Mouse (Mus musculus): Measurements from ENCODE around the gene Ugt1a10.
"Not testable (repeated sequence)": the region's sequence is repeated elsewhere in the genome, so short reads cannot be mapped to it uniquely, and the experiment has no call there.

The Ugt1a10 gene

GRCm38 (mm10) chr1:88098546-88098945 lies 43.4 kb downstream of the Ugt1a10 start:
- DNase-seq = peak; percentile 83

- peak; percentile 64 for DNase-seq
Measured at GRCm38 (mm10) chr1:88099691-88100090, 44.5 kb downstream of the Ugt1a10 start.

GRCm38 (mm10) chr1:88103019-88103418 lies 47.8 kb downstream of the Ugt1a10 start, which contains the start of gene Ugt1a6b:
Gene Ugt1a6b (plus strand): TSS chr1:88103252.
- not testable (repeated sequence) for DNase-seq

GRCm38 (mm10) chr1:88103697-88104468 lies 48.7 kb downstream of the Ugt1a10 start:
- DNase-seq = peak; percentile 84

GRCm38 (mm10) chr1:88104667-88105430 lies 49.7 kb downstream of the Ugt1a10 start:
- peak; percentile 73 for DNase-seq

- DNase-seq = peak; percentile 64
Measured at GRCm38 (mm10) chr1:88105656-88106055, 50.5 kb downstream of the Ugt1a10 start.

- peak; percentile 41 for DNase-seq
Measured at GRCm38 (mm10) chr1:88109027-88109557, 53.9 kb downstream of the Ugt1a10 start.

GRCm38 (mm10) chr1:88109604-88110003 lies 54.4 kb downstream of the Ugt1a10 start:
- peak; percentile 43 for DNase-seq

GRCm38 (mm10) chr1:88112769-88113168 lies 57.6 kb downstream of the Ugt1a10 start:
- not testable (repeated sequence) for DNase-seq

GRCm38 (mm10) chr1:88120550-88120949 lies 65.4 kb downstream of the Ugt1a10 start:
- DNase-seq = not testable (repeated sequence)

- peak; percentile 55 for DNase-seq
Measured at GRCm38 (mm10) chr1:88121521-88121920, 66.3 kb downstream of the Ugt1a10 start.

- not testable (repeated sequence) for DNase-seq
Measured at GRCm38 (mm10) chr1:88125827-88126360, 70.7 kb downstream of the Ugt1a10 start.

GRCm38 (mm10) chr1:88129091-88129490 lies 73.9 kb downstream of the Ugt1a10 start:
- not testable (repeated sequence) for DNase-seq

GRCm38 (mm10) chr1:88130223-88130622 lies 75.0 kb downstream of the Ugt1a10 start:
- DNase-seq = not testable (repeated sequence)

GRCm38 (mm10) chr1:88133908-88134456 lies 78.8 kb downstream of the Ugt1a10 start:
- DNase-seq = no peak

GRCm38 (mm10) chr1:88134457-88135011 lies 79.3 kb downstream of the Ugt1a10 start, which contains the start of gene Ugt1a6a:
Gene Ugt1a6a (plus strand): TSS chr1:88134809.
- DNase-seq = peak; percentile 96

- DNase-seq = not testable (repeated sequence)
Measured at GRCm38 (mm10) chr1:88135229-88135904, 80.2 kb downstream of the Ugt1a10 start.

GRCm38 (mm10) chr1:88136646-88137045 lies 81.5 kb downstream of the Ugt1a10 start:
- no peak for DNase-seq

- no peak for DNase-seq
Measured at GRCm38 (mm10) chr1:88137264-88137663, 82.1 kb downstream of the Ugt1a10 start.

- no peak for DNase-seq
Measured at GRCm38 (mm10) chr1:88138145-88138544, 83.0 kb downstream of the Ugt1a10 start.

GRCm38 (mm10) chr1:88140492-88140891 lies 85.3 kb downstream of the Ugt1a10 start:
- not testable (repeated sequence) for DNase-seq

All from heart, adult 11 months (tissue).